Mouse (Mus musculus): Measurements from ENCODE around the gene Bst1.

The Bst1 gene

GRCm38 (mm10) chr5:43818695-43819094 lies at the start of gene Bst1:
Bst1 (plus strand) TSS chr5:43818885.
- DNase-seq: no peak

GRCm38 (mm10) chr5:43770618-43771354 lies 47.9 kb upstream of the Bst1 start:
- DNase-seq: no peak

- DNase-seq: no peak
Measured at GRCm38 (mm10) chr5:43771555-43771954, 47.1 kb upstream of the Bst1 start.

DNA sequence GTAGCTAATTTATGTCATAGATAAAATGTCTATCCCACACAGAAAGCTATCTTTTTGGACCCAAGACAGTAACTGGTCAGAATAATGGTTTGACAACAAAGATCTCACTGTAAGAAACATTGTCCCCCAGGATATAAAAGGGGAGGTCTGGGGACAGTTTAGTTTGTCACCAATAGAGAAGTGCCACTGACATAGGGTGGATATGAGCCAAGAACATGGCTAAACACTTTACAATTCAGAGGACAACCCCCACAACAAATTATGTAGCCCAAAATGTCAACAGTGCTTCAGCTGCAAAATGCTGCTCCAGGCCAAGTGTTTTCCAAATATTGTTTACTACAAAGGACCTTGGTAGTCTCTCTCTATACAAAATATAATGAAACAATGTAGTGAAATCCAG lies 42.3 kb upstream of the Bst1 start:
- DNase-seq: no peak

GRCm38 (mm10) chr5:43776993-43777392 lies 41.7 kb upstream of the Bst1 start:
- no peak for DNase-seq

DNA sequence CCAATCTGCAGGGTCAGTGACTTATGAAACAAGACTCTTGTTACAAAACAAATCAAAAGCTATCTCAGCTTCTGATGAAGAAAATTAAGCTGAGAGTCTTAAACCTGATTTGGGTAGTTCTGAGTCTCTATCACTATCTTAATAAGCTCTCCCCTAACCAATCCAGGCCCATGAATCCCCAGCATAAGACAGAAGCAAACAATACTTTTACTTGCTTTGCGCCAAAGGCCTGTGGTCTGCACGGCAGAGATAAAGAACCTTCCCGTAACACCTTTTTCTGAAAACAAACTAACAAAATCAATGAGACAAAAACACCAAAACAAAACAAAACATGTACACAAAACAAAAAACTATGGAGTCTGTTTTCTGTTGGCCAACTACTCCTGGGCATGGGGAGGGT lies 40.1 kb upstream of the Bst1 start:
- DNase-seq: no peak

- no peak for DNase-seq
Measured at GRCm38 (mm10) chr5:43781423-43781976, 37.2 kb upstream of the Bst1 start.

- DNase-seq: peak; percentile 78
Measured at GRCm38 (mm10) chr5:43781977-43782930, 36.4 kb upstream of the Bst1 start.

DNA sequence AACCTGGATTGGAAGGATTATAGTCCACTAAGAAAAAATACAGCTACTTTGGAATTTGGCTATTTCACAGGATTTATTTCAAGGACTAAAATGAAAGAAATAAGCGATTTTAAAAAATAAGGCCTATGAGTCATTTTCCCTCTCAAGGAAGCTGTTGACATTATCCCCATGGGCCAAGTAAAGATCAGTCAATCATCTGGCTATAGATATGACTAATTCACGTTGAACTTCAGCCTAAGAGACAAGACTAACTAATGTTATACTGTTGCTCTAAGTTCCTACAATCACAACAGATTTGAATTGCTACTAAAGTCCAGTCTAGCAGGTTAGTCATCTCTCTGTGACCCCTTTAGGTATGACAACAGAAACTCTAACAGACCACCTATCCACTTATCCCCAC lies 34.7 kb upstream of the Bst1 start:
- DNase-seq: no peak

- no peak for DNase-seq
Measured at GRCm38 (mm10) chr5:43786607-43787006, 32.1 kb upstream of the Bst1 start.

GRCm38 (mm10) chr5:43787976-43788752 lies 30.5 kb upstream of the Bst1 start:
- no peak for DNase-seq

DNA sequence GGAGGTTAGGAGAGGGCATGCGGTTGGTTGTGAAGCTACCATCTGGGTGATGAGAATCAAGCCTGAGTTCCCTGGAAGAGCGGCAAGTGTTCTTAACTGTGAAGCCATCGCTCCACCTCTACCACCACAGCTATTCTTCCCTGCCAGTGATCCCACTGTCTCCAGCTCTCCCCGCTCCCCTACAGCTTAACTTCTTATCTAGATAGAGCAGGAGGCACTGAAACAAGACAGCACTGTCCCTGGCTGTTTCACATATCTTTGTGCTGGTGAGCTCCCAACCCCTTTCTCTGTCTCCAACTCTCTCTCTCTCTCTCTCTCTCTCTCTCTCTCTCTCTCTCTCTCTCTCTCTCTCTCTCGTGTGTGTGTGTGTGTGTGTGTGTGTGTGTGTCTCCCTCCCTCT lies 26.3 kb upstream of the Bst1 start:
- DNase-seq: no peak

GRCm38 (mm10) chr5:43799530-43799929 lies 19.2 kb upstream of the Bst1 start:
- DNase-seq: no peak

DNA sequence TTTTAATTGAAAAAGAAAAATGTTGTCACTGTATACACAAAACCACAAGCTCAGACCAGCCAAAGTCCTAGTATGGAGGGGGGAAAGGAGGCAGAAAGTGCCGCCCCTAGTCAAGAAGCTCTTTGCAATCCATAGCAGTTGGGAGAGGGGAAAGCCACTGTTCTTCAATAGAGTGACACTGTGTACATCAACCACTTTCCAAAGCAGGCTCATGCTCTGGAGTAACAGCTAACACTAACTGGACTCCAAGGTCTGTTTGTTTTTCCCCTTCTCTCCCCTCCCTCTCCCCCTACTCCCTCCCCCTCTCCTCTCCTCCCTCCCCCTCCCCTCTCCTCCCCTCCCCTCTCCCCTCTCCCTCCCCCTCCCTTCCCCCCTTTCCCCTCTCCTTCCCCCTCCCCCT lies 18.0 kb upstream of the Bst1 start:
- DNase-seq: no peak

- DNase-seq: no peak
Measured at GRCm38 (mm10) chr5:43801253-43801652, 17.4 kb upstream of the Bst1 start.

GRCm38 (mm10) chr5:43801798-43802197 lies 16.9 kb upstream of the Bst1 start:
- no peak for DNase-seq

- DNase-seq: no peak
Measured at GRCm38 (mm10) chr5:43805401-43805800, 13.3 kb upstream of the Bst1 start.

- DNase-seq: no peak
Measured at GRCm38 (mm10) chr5:43806340-43806739, 12.3 kb upstream of the Bst1 start.

GRCm38 (mm10) chr5:43806914-43807313 lies 11.8 kb upstream of the Bst1 start:
- DNase-seq: no peak

DNA sequence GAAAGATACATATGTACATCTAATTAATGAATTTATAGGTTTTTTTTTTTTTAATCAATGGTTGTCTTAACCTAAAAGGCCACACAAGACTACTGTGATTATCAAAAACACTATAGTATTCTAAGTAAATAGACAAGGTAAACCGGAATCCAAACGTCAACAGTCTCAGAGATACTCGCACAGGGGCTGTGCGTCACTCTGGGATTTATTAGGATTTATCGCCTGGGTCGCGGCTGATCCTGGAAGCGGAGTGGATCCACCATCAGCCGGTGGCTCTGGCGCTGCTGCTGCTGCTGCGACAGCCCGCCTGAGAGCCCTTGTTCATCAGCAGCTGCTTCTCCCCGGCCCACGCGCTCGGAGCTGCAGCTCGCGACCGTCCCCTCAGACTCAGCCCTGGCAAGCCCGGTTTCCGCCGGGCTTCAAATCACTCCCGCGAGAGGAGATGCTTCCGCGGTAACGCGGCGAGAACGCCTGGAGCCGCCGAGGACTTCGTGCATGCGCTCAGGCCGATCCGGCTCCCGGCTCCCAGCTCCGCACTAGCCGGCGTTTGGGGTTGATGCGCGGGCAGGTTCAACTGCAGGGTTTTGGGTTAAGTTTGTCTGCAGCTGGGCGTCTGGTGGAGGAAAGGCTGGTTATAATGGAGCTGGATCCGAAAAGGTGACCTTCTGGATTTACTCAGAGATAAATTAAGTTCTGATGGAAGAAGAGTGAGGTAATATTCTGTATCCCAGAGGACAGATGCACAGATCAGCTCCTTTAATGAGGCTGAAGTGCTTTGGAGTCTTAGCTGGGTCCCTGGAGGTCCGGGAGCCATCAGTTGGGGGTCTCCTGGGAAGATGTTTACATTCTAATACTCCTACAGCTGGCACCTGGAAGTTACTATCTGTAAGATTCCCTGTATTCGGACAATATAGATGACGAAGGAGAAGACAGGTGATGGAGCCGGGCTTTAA lies 10.7 kb upstream of the Bst1 start:
- DNase-seq: peak; percentile 47

DNA sequence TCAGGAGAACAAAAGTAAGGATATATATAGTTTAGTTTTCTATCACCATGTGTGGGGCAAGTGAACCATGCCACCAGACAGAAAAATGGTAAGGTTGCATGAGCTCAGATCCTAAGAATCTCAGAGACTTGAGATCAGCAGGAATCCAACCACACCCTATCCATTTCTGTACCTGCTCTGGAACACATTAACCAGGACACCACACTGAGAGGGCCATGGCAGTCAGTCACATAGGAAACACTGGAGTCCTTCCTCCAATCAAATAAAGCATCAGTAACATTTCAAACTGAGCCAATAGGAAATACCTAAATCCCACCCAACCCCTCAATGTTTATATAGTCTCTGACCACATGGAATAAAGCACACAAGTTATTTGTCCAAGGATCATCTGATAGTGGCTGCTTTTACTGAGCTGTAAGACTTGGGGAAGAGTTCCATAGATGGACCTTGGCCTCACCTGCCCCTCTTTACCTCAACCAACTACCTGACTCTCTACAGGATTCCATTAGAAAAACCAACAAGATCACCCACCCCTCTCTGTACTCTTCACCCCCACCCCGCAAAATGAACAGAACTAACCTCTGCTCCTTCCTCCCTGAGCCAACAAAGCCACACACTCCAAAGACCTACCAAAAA lies 8.1 kb upstream of the Bst1 start:
- no peak for DNase-seq

Measured in cerebellum, adult 11 months (tissue).